Mouse (Mus musculus): ENCODE measurements around the gene Gpd1. TPM values are rescaled to one million over a fixed set of nuclear protein-coding genes. Genes with fewer than 3 reads are reported as not detected.

The Gpd1 gene
- total and polyA plus RNA-seq, 2 experiments from 2014 or later = 3.9 to 6.0 TPM

- peak; percentile 71 for ATAC-seq
- H3K9me3 ChIP-seq (ENCODE audit: low read length) = no peaks in the 10 kb centered on the region
- 55% methylated on average over 7 of the region's 7 CpGs for WGBS
- peak; percentile 96 for TF ChIP-seq CTCF (IDR thresholded peaks at IDR 0.05; ENCODE audit: low read depth)
- no peaks in the 10 kb centered on the region for H3K27me3 ChIP-seq (ENCODE audit: insufficient read depth, low read length)
- H3K36me3 ChIP-seq (ENCODE audit: insufficient read depth) = peaks cover 48% of the 10 kb centered on the region
- no peak overlapping the region for H3K9ac ChIP-seq
- H3K4me2 ChIP-seq (ENCODE audit: low read depth) = no peak overlapping the region
- no peak overlapping the region for H3K4me3 ChIP-seq (ENCODE audit: low read depth, low read length)
- H3K27ac ChIP-seq (ENCODE audit: low read depth, low read length) = peak overlapping the region; percentile 74; the same call in 1 of the 2 replicates
- peak; percentile 89 for DNase-seq
- H3K4me1 ChIP-seq (ENCODE audit: insufficient read depth) = no peaks in the 10 kb centered on the region; the same call in 1 of the 2 replicates
These were observed 2.5 kb upstream of the Gpd1 start for GRCm38 (mm10) chr15:99714858-99715257.

GRCm38 (mm10) chr15:99715361-99715865 is 1.9 kb upstream of the Gpd1 start:
- no peak overlapping the region for H3K9ac ChIP-seq

GRCm38 (mm10) chr15:99715982-99716746 is 1.2 kb upstream of the Gpd1 start:
- Histone ChIP-seq H3K36me3 (ENCODE audit: insufficient read depth) (peaks cover 40% of the 10 kb centered on the region), H3K9ac (no peak overlapping the region), H3K4me1 (ENCODE audit: insufficient read depth) (no peaks in the 10 kb centered on the region; the same call in 1 of the 2 replicates), H3K9me3 (ENCODE audit: low read length) (no peaks in the 10 kb centered on the region), H3K27me3 (ENCODE audit: insufficient read depth, low read length) (no peaks in the 10 kb centered on the region), H3K27ac (ENCODE audit: low read depth, low read length) (peak overlapping the region; percentile 74), H3K4me3 (ENCODE audit: low read depth, low read length) (no peak overlapping the region), H3K4me2 (ENCODE audit: low read depth) (no peak overlapping the region)
- ATAC-seq (no peak), DNase-seq (no peak)
- TF ChIP-seq CTCF (IDR thresholded peaks at IDR 0.05; ENCODE audit: low read depth) = no peak
- 63% methylated on average over 11 of the region's 11 CpGs for WGBS

More at GRCm38 (mm10) chr15:99715361-99715865, 1.9 kb upstream of the Gpd1 start:
- Histone ChIP-seq H3K4me2 (ENCODE audit: low read depth) (no peak overlapping the region), H3K4me3 (ENCODE audit: low read depth, low read length) (no peak overlapping the region), H3K27me3 (ENCODE audit: insufficient read depth, low read length) (no peaks in the 10 kb centered on the region), H3K36me3 (ENCODE audit: insufficient read depth) (peaks cover 43% of the 10 kb centered on the region), H3K4me1 (ENCODE audit: insufficient read depth) (no peaks in the 10 kb centered on the region; the same call in 1 of the 2 replicates), H3K9me3 (ENCODE audit: low read length) (no peaks in the 10 kb centered on the region), H3K27ac (ENCODE audit: low read depth, low read length) (peak overlapping the region; percentile 74)
- TF ChIP-seq CTCF (IDR thresholded peaks at IDR 0.05; ENCODE audit: low read depth) = no peak
- DNase-seq = peak; percentile 72
- peak; percentile 82 for ATAC-seq
- WGBS = 24% methylated on average over 13 of the region's 13 CpGs

DNA sequence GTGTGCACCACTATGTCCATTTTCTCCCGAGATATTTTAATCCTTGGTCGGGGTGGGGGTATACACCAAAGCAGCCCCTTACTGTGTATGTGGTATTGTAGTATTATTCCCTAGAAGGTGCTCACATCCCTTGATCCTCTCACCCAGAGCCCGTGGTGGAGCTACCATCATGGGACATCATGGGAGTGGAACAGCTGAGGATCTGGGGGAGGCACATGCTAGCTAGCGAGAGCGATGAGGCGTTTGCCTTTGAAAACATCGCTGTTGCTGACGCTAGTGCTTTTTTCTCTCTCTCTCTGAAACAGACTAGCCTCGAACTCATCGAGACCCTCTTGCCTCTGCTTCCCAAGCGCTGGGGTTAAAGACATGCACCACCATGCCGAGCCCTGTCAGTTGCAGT is 501 bp upstream of the Gpd1 start:
- Histone ChIP-seq H3K27ac (ENCODE audit: low read depth, low read length) (0 out of 2 replicates have a peak overlapping the region, but pooled peaks have one; percentile 74), H3K36me3 (ENCODE audit: insufficient read depth) (peaks cover 34% of the 10 kb centered on the region), H3K4me2 (ENCODE audit: low read depth) (no peak overlapping the region), H3K27me3 (ENCODE audit: insufficient read depth, low read length) (no peaks in the 10 kb centered on the region), H3K9me3 (ENCODE audit: low read length) (no peaks in the 10 kb centered on the region), H3K9ac (no peak overlapping the region), H3K4me1 (ENCODE audit: insufficient read depth) (no peaks in the 10 kb centered on the region; the same call in 1 of the 2 replicates), H3K4me3 (ENCODE audit: low read depth, low read length) (no peak overlapping the region)
- DNase-seq = no peak
- no peak for ATAC-seq
- WGBS = 86% methylated on average over 12 of the region's 12 CpGs
- no peak for TF ChIP-seq CTCF (IDR thresholded peaks at IDR 0.05; ENCODE audit: low read depth)

DNA sequence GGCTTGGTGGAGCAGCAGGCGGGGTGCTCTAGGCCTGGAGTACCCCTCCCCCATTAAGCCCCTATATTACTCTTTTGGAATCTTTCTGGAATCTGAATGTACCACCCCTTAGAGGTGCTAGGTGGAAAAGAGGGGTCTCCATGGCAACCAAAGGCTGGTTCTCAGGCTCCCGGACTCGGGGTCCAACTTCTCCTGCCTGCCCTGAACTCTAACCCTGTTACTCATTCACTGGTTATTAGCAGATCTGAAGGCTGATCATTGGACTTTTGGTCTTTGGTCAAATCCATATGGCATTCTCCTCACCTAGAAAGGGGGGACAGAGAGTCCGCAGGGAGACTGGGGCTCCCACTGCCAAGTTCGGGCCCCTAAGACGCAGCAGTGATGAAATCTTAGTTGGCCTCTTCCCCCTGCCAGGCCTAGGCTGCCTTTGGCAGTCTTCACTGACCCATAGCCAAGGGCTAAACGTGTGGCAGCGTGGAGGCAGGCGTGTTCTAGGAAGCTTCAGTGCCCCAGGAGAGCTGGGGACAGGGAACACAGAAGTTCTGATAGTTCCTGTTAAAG is 1.2 kb downstream of the Gpd1 start:
- WGBS = 81% methylated on average over 9 of the region's 9 CpGs

GRCm38 (mm10) chr15:99719865-99720264 is 2.5 kb downstream of the Gpd1 start:
- no peak overlapping the region for H3K4me3 ChIP-seq (ENCODE audit: low read depth, low read length)
- H3K9me3 ChIP-seq (ENCODE audit: low read length) = no peaks in the 10 kb centered on the region
- H3K27me3 ChIP-seq (ENCODE audit: insufficient read depth, low read length) = no peaks in the 10 kb centered on the region
- H3K4me2 ChIP-seq (ENCODE audit: low read depth) = no peak overlapping the region
- DNase-seq (no peak), ATAC-seq (no peak)
- H3K4me1 ChIP-seq (ENCODE audit: insufficient read depth) = no peaks in the 10 kb centered on the region; the same call in 1 of the 2 replicates
- H3K36me3 ChIP-seq (ENCODE audit: insufficient read depth) = peaks cover 18% of the 10 kb centered on the region; the same call in 1 of the 2 replicates
- H3K9ac ChIP-seq = no peak overlapping the region
- no peak overlapping the region for H3K27ac ChIP-seq (ENCODE audit: low read depth, low read length)
- TF ChIP-seq CTCF (IDR thresholded peaks at IDR 0.05; ENCODE audit: low read depth) = no peak
- WGBS = 77% methylated on average over 8 of the region's 8 CpGs

More for the DNA sequence above, 1.2 kb downstream of the Gpd1 start:
- no peaks in the 10 kb centered on the region; the same call in 1 of the 2 replicates for H3K4me1 ChIP-seq (ENCODE audit: insufficient read depth)
- no peaks in the 10 kb centered on the region for H3K9me3 ChIP-seq (ENCODE audit: low read length)
- H3K4me3 ChIP-seq (ENCODE audit: low read depth, low read length) = no peak overlapping the region
- H3K27me3 ChIP-seq (ENCODE audit: insufficient read depth, low read length) = no peaks in the 10 kb centered on the region
- no peak overlapping the region for H3K4me2 ChIP-seq (ENCODE audit: low read depth)
- no peak overlapping the region for H3K9ac ChIP-seq
- peaks cover 28% of the 10 kb centered on the region for H3K36me3 ChIP-seq (ENCODE audit: insufficient read depth)
- H3K27ac ChIP-seq (ENCODE audit: low read depth, low read length) = no peak overlapping the region
- TF ChIP-seq CTCF (IDR thresholded peaks at IDR 0.05; ENCODE audit: low read depth) = no peak
- no peak for DNase-seq
- ATAC-seq = no peak
